Mouse (Mus musculus) thymus, postnatal 4 days (tissue): ENCODE data around the gene Mrgprh.
"Not testable (repeated sequence)": the region's sequence is repeated elsewhere in the genome, so short reads cannot be mapped to it uniquely, and the experiment has no call there.

Source experiments
- DNase-seq: peaks from one replicate; pipeline ENCODE4 v3.0.0; 2021

Mrgprh gene

GRCm38 (mm10) chr17:12872275-12873028 lies 3.4 kb upstream of the Mrgprh start:
- DNase-seq = peak; percentile 41

- peak; percentile 88 for DNase-seq
Observed at GRCm38 (mm10) chr17:12880178-12880577, 4.3 kb downstream of the Mrgprh start.

GRCm38 (mm10) chr17:12881216-12881615 lies 5.4 kb downstream of the Mrgprh start:
- no peak for DNase-seq

GRCm38 (mm10) chr17:12886620-12887019 lies 10.8 kb downstream of the Mrgprh start:
- DNase-seq = peak; percentile 62

- no peak for DNase-seq
Observed at GRCm38 (mm10) chr17:12887021-12887775, 11.4 kb downstream of the Mrgprh start.

GRCm38 (mm10) chr17:12891054-12891453 lies 15.2 kb downstream of the Mrgprh start:
- DNase-seq = no peak

GRCm38 (mm10) chr17:12892033-12892432 lies 16.2 kb downstream of the Mrgprh start:
- no peak for DNase-seq

- no peak for DNase-seq
Observed at GRCm38 (mm10) chr17:12897674-12898073, 21.8 kb downstream of the Mrgprh start.

GRCm38 (mm10) chr17:12898607-12899006 lies 22.8 kb downstream of the Mrgprh start:
- not testable (repeated sequence) for DNase-seq

- no peak for DNase-seq
Observed at GRCm38 (mm10) chr17:12902291-12902690, 26.5 kb downstream of the Mrgprh start.

- peak; percentile 3 for DNase-seq
Observed at GRCm38 (mm10) chr17:12903372-12904333, 27.8 kb downstream of the Mrgprh start.

- DNase-seq = peak; percentile 1
Observed at GRCm38 (mm10) chr17:12904349-12904748, 28.5 kb downstream of the Mrgprh start.

GRCm38 (mm10) chr17:12905810-12906209 lies 30.0 kb downstream of the Mrgprh start:
- peak; percentile 1 for DNase-seq

GRCm38 (mm10) chr17:12906436-12906835 lies 30.6 kb downstream of the Mrgprh start:
- DNase-seq = no peak

GRCm38 (mm10) chr17:12909361-12910280 lies 33.8 kb downstream of the Mrgprh start, which contains the start of gene Pnldc1:
Gene Pnldc1, minus strand, starts transcription at chr17:12910230.
- no peak for DNase-seq

GRCm38 (mm10) chr17:12910391-12910790 lies 34.6 kb downstream of the Mrgprh start:
- no peak for DNase-seq

- DNase-seq = no peak
Observed at GRCm38 (mm10) chr17:12915488-12915880, 39.6 kb downstream of the Mrgprh start, which contains the start of gene Tcp1. Gene Tcp1, plus strand, starts transcription at chr17:12915701.

- peak; percentile 97 for DNase-seq
Observed at GRCm38 (mm10) chr17:12915881-12916583, 40.2 kb downstream of the Mrgprh start, which contains the start of gene Mrpl18. Gene Mrpl18, minus strand, starts transcription at chr17:12916345.

- DNase-seq = peak; percentile 72
Observed at GRCm38 (mm10) chr17:12916588-12917380, 41.0 kb downstream of the Mrgprh start.

- no peak for DNase-seq
Observed at GRCm38 (mm10) chr17:12921073-12921472, 45.2 kb downstream of the Mrgprh start.
